In the genomic region with DNA sequence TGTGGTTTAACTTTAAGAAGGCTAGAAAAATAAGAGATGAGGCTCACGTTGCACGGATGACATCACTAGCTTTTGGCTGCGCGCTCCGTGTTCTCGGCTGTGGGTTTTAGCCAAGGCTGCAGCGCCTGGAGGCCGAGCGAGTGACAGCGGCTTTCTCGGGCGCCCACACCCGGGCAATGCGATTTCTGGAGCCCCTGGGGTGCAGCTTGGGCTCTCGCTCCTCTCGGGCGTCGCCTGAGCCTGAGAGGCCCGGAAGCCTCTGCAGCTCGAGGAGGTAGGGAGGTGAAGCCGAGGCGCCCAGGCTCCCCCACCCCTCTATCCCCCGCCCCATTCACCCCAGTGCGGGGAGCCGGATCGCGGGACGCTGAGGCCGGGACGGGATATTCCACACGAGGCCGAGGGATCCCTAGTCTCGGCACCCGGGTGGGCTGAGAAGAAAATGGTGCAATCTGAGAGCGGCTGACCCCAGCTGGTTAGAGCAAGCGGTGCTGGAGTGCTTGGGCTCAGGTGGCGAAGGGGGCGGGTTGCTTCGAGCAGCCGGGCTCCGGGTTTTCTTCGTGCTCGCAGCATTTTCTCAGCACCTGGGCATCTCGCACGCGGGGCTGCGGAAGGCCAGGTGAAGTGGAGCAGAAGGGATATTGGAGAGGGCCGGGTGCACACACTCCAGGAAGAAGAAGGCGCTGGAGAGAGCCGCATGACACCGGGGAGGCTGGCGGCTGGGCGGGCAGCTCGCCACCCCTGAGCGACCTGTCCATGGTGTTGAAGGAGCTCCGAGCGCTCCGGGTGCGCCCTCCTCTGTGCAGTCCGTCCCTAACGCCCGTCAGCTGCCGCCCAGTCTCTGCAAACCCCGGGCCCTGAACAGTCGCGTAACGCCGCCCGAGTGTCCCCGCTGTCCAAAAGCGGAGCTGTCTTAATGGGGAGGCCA, we compare ENCODE assay signal across 8 mouse cellular contexts. TPM values are rescaled to one million over a fixed set of nuclear protein-coding genes. Genes with fewer than 3 reads are reported as not detected.
DNase-seq lines count a peak whose midpoint lies in the region; ATAC-seq and TF ChIP-seq lines count a peak whose summit lies in the region.

No protein-coding gene starts in this region.

- no peaks in the 10 kb centered on the region for H3K36me3 ChIP-seq in hindbrain, embryonic 15.5 days

- peak overlapping the region; percentile 96 for H3K4me3 ChIP-seq in cortical plate, adult 2 months (ENCODE audit: insufficient read depth, low read length)
- peak overlapping the region; percentile 81 for H3K4me3 ChIP-seq in hindbrain, embryonic 15.5 days

- H3K27ac ChIP-seq in cortical plate, adult 2 months (ENCODE audit: insufficient read depth, low read length): peak overlapping the region; percentile 84
- H3K27ac ChIP-seq in hindbrain, embryonic 15.5 days (replicated peaks): peak overlapping the region; percentile 98

- WGBS in hindbrain, embryonic 15.5 days: under 1% methylated on average over 70 of the region's 71 CpGs

- peak; percentile 77 for DNase-seq in adrenal gland, adult 8-10 months
- peak; percentile 28 to 39 for DNase-seq in gastrocnemius, adult 8-10 months (ENCODE audit: low spot score in 2 of 2)
- DNase-seq in layer of hippocampus, postnatal 36 days: peak; percentile 84 to 87
- DNase-seq in lung, postnatal 10 days: peak; percentile 49
- DNase-seq in right cerebral cortex, adult 18-20 months: peak; percentile 92

- H3K27me3 ChIP-seq in hindbrain, embryonic 15.5 days: no peaks in the 10 kb centered on the region

- TF ChIP-seq POLR2A in cortical plate, adult 2 months (IDR thresholded peaks at IDR 0.05; ENCODE audit: extremely low read depth, insufficient read depth, low read length): peak; percentile 96

- ATAC-seq in hindbrain, embryonic 15.5 days (ENCODE audit: low FRiP score, low read depth): peak; percentile 81
- ATAC-seq in inflammation-experienced regulatory T-cells, adult 6 months: no peak

- TF ChIP-seq CTCF in cortical plate, adult 2 months (IDR thresholded peaks at IDR 0.05; ENCODE audit: extremely low read depth, insufficient read depth, low read length): no peak

- H3K9ac ChIP-seq in hindbrain, embryonic 15.5 days: peak overlapping the region; percentile 96

- peak overlapping the region; percentile 74 for H3K4me2 ChIP-seq in hindbrain, embryonic 15.5 days

- no peaks in the 10 kb centered on the region for H3K9me3 ChIP-seq in hindbrain, embryonic 15.5 days

- peaks cover 2% of the 10 kb centered on the region; the same call in 1 of the 2 replicates for H3K4me1 ChIP-seq in cortical plate, adult 2 months (ENCODE audit: control insufficient read depth, insufficient read depth, low read length)
- peaks cover 29% of the 10 kb centered on the region for H3K4me1 ChIP-seq in hindbrain, embryonic 15.5 days (replicated peaks)

RNA-seq across cellular contexts. Expression of gene Tmem178b, which starts 1.4 kb away (rescaled TPM):
- 10 to 100 TPM; 19.2 to 38.5 (median 24.0) TPM for total RNA-seq in adrenal gland, adult 8-10 months (2022)
- polyA plus RNA-seq in cortical plate, adult 2 months (2012; rRNA removed): 98.1 and 101 TPM in 2 replicates
- 1 to 10 TPM in 1 of 4 experiments, under 1 TPM in 3; 0.34 to 1.1 (median 0.47) TPM for total RNA-seq in gastrocnemius, adult 8-10 months (2022)
- polyA plus RNA-seq in hindbrain, embryonic 15.5 days (2015; fragmentation: Nextera tagmentation; extraction: Ambion mirVana): 32.7 and 33.1 TPM in 2 replicates
- 100 to 1,000 TPM; 167 to 171 TPM for total RNA-seq in layer of hippocampus, postnatal 36 days (2021)
- not detected for polyA plus RNA-seq in inflammation-experienced regulatory T-cells, adult 6 months (2017; shearing (Covaris generic))

Comparison
In these comparisons a context has a peak if more than half of its experiments do, and no peak if none do; other contexts are left out.
1. DNase-seq: peak in every context shown above with its lines; median percentile 92 in right cerebral cortex, adult 18-20 months; 86 in layer of hippocampus, postnatal 36 days; 77 in adrenal gland, adult 8-10 months; 49 in lung, postnatal 10 days; 34 in gastrocnemius, adult 8-10 months.
2. RNA of gene Tmem178b, which starts 1.4 kb away (total RNA-seq): 167 to 171 TPM in layer of hippocampus, postnatal 36 days and 19.2 to 38.5 TPM in adrenal gland, adult 8-10 months; 0.34 to 1.1 TPM in gastrocnemius, adult 8-10 months; every median in the first group is over 4 times any median in the second.